Mouse (Mus musculus): ENCODE results near the gene Ganc. TPM values are rescaled to one million over a fixed set of nuclear protein-coding genes. Genes with fewer than 3 reads are reported as not detected.

The Ganc gene
- polyA plus RNA-seq, 1 experiment from 2014 or later = 10.2 TPM

DNA sequence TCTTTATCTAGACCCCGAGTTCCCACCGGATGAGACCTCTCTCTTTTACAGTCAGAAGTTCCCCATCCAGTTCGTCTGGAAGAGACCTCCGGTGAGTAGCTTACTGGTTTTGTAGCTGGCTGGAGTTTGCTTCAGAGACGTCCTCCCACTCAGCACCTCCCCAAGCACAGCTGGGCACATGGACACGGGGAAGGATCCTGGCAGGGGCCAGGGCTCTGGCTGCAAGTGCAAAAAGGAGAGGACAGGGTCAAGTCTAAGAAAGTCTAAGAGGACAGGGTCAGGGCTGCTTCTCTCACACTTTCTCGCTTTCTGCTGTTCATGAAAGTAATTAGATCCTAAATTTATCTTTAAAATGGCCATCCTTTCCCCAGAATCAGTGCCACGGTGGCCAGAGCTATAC, 60.4 kb downstream of the Ganc start:
- Histone ChIP-seq H3K4me3 (ENCODE audit: low read length) (no peak overlapping the region), H3K4me1 (ENCODE audit: control insufficient read depth, insufficient read depth, low read depth, low read length) (no peaks in the 10 kb centered on the region), H3K9me3 (ENCODE audit: control insufficient read depth, low read length) (no peaks in the 10 kb centered on the region), H3K9ac (ENCODE audit: low read depth, low read length) (no peak overlapping the region), H3K27me3 (replicated peaks; ENCODE audit: control insufficient read depth, insufficient read depth, low read length) (no peaks in the 10 kb centered on the region), H3K27ac (ENCODE audit: low read depth, low read length) (no peak overlapping the region), H3K4me2 (ENCODE audit: low read length) (no peak overlapping the region), H3K36me3 (ENCODE audit: control insufficient read depth, insufficient read depth, low read length) (no peaks in the 10 kb centered on the region)
- WGBS = 77% methylated on average over 8 of the region's 8 CpGs
- no peak for ATAC-seq

DNA sequence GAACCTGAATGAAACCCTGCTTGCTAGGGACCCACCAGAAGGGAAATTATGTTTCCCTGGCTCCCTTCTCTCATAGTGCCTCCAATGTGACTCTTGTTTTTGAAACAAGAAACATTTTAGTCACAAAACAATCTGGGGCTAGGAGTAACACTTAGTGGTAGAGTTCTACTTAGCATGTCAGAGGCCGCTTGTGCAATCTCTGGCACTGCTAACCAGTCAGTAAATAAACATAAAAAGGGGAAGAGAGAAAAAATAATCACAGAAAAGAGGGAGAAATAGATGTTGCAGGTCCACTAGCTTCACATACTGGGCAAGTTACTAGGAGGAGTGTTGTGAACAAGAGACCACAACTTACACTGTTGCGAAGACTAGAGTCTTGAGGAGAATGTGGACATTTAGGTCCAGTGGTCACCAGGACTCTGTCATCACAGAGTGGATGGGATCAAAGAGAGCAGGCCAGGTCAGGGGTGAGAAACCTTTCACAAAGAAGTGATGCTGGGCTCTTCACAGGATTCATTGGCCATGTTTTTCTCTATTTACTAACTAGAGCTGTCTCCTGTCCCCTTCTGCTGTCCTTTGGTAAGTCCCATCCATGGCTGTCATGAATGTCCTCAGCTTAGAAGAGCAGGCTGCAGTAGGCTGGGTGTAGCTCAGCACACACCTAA, 61.2 kb downstream of the Ganc start:
- 91% methylated on average over 2 of the region's 2 CpGs for WGBS
- Histone ChIP-seq H3K27ac (ENCODE audit: low read depth, low read length) (no peak overlapping the region), H3K9ac (ENCODE audit: low read depth, low read length) (no peak overlapping the region), H3K4me3 (ENCODE audit: low read length) (no peak overlapping the region), H3K27me3 (replicated peaks; ENCODE audit: control insufficient read depth, insufficient read depth, low read length) (no peaks in the 10 kb centered on the region), H3K4me1 (ENCODE audit: control insufficient read depth, insufficient read depth, low read depth, low read length) (no peaks in the 10 kb centered on the region), H3K36me3 (ENCODE audit: control insufficient read depth, insufficient read depth, low read length) (no peaks in the 10 kb centered on the region), H3K4me2 (ENCODE audit: low read length) (no peak overlapping the region), H3K9me3 (ENCODE audit: control insufficient read depth, low read length) (no peaks in the 10 kb centered on the region)
- no peak for ATAC-seq

DNA sequence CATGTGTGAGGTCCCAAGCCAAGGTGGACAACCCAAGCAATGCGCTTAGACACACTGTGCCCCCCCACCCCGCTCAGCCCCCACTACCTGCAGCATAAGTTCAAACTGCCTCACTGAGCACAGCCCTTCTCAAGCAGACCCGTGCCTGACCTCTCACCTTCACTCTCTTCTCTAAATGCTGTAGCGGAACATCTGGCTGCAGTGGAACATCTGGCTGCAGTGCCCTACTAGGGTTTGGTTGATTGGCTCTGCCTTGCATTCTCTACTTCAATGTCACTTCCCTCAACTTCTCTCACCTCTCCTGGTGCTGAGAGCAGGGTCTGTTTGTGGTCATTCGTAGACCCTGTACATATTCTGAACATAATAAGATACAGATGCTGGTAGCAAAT, 61.7 kb downstream of the Ganc start:
- no peak for ATAC-seq
- no peaks in the 10 kb centered on the region for H3K4me1 ChIP-seq (ENCODE audit: control insufficient read depth, insufficient read depth, low read depth, low read length)
- no peak overlapping the region for H3K4me3 ChIP-seq (ENCODE audit: low read length)
- no peaks in the 10 kb centered on the region for H3K9me3 ChIP-seq (ENCODE audit: control insufficient read depth, low read length)
- no peak overlapping the region for H3K4me2 ChIP-seq (ENCODE audit: low read length)
- WGBS = 87% methylated on average over 5 of the region's 5 CpGs
- no peaks in the 10 kb centered on the region for H3K27me3 ChIP-seq (replicated peaks; ENCODE audit: control insufficient read depth, insufficient read depth, low read length)
- no peak overlapping the region for H3K27ac ChIP-seq (ENCODE audit: low read depth, low read length)
- H3K9ac ChIP-seq (ENCODE audit: low read depth, low read length) = no peak overlapping the region
- no peaks in the 10 kb centered on the region for H3K36me3 ChIP-seq (ENCODE audit: control insufficient read depth, insufficient read depth, low read length)

DNA sequence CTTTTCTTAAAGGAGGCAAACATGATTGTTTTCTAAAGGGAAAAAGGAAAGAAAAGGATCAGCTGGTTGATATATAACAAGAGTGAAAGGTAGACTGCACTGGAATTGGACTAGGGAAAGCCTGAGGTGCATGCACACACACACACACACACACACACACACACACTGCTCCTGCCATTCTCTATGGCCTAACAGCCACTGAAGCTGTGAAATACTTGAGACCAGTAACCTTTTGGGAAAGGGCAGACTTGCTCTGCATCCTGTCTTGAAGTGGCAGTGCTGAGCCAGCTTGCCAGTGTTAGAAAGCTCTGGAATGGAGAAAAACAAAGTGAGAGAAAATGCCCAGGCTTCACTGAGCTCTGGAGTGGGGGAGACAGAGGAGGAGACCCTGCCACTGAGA, 64.3 kb downstream of the Ganc start:
- Histone ChIP-seq H3K4me2 (ENCODE audit: low read length) (no peak overlapping the region), H3K4me1 (ENCODE audit: control insufficient read depth, insufficient read depth, low read depth, low read length) (no peaks in the 10 kb centered on the region), H3K9me3 (ENCODE audit: control insufficient read depth, low read length) (no peaks in the 10 kb centered on the region), H3K36me3 (ENCODE audit: control insufficient read depth, insufficient read depth, low read length) (no peaks in the 10 kb centered on the region), H3K9ac (ENCODE audit: low read depth, low read length) (no peak overlapping the region), H3K4me3 (ENCODE audit: low read length) (no peak overlapping the region), H3K27me3 (replicated peaks; ENCODE audit: control insufficient read depth, insufficient read depth, low read length) (no peaks in the 10 kb centered on the region), H3K27ac (ENCODE audit: low read depth, low read length) (no peak overlapping the region)
- ATAC-seq = no peak

DNA sequence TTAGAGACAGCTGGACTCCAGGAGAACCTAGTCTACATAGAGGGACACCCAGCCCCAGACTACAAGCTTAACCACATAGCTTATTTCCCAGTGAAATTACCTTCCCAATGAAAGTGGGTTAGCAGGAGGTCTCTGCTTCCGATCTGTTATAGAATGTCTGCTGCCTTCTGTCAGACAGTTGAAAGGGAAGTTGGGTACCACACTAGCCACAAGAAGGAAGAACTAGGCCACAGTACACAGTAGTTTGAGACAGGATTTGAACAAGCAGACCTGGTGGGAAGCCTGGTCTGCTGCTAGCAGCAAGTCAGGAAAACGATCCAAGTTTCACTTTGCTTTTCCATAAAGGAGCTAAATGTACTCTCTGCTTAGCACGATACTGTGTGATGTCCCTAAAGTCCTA, 65.5 kb downstream of the Ganc start:
- Histone ChIP-seq H3K9me3 (ENCODE audit: control insufficient read depth, low read length) (no peaks in the 10 kb centered on the region), H3K36me3 (ENCODE audit: control insufficient read depth, insufficient read depth, low read length) (no peaks in the 10 kb centered on the region), H3K4me2 (ENCODE audit: low read length) (no peak overlapping the region), H3K4me1 (ENCODE audit: control insufficient read depth, insufficient read depth, low read depth, low read length) (no peaks in the 10 kb centered on the region), H3K9ac (ENCODE audit: low read depth, low read length) (no peak overlapping the region), H3K27me3 (replicated peaks; ENCODE audit: control insufficient read depth, insufficient read depth, low read length) (no peaks in the 10 kb centered on the region), H3K4me3 (ENCODE audit: low read length) (no peak overlapping the region), H3K27ac (ENCODE audit: low read depth, low read length) (no peak overlapping the region)
- WGBS = 89% methylated on average over 3 of the region's 3 CpGs
- ATAC-seq = no peak

DNA sequence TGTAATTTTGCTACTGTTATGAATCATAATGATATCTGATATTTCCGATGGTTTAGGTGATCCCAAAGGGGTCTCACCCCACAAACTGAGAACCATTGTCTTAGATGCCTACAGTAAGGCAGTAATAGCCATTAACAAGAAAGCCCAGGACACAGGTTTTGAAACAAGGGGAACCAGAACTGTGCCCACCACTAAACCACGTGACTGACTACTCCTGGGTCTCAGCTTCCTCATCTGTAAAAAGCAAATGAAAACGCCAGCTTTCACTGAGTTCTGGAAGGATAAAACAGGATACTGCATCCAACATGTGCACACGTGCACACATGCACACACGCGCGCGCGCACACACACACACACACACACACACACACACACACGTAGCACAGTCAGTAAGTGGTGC, 66.0 kb downstream of the Ganc start:
- no peak overlapping the region for H3K4me2 ChIP-seq (ENCODE audit: low read length)

DNA sequence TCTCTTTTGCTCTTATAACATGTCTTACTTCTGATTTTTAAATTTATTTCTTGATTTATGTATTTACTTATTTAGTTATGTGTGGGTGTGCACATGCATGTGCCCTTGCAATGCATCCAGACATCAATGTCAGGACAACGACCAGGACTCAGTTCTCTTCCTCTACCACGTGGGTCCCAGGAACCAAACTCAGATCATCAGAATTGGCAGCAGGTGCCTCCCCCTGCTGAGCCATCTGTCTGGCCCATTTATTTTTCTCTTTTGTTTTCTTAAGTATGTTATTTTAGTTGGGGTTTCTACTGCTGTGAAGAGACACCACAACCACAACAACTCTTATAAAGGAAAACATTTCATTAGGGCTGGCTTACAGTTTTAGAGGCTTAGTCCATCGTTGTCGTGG, 67.2 kb downstream of the Ganc start:
- no peaks in the 10 kb centered on the region for H3K9me3 ChIP-seq (ENCODE audit: control insufficient read depth, low read length)
- H3K36me3 ChIP-seq (ENCODE audit: control insufficient read depth, insufficient read depth, low read length) = no peaks in the 10 kb centered on the region
- H3K27me3 ChIP-seq (replicated peaks; ENCODE audit: control insufficient read depth, insufficient read depth, low read length) = no peaks in the 10 kb centered on the region
- no peak overlapping the region for H3K9ac ChIP-seq (ENCODE audit: low read depth, low read length)
- no peak overlapping the region for H3K27ac ChIP-seq (ENCODE audit: low read depth, low read length)
- no peak overlapping the region for H3K4me2 ChIP-seq (ENCODE audit: low read length)
- no peak for ATAC-seq
- no peak overlapping the region for H3K4me3 ChIP-seq (ENCODE audit: low read length)
- H3K4me1 ChIP-seq (ENCODE audit: control insufficient read depth, insufficient read depth, low read depth, low read length) = no peaks in the 10 kb centered on the region
- 74% methylated on average over 4 of the region's 4 CpGs for WGBS

More for the DNA sequence above, 66.0 kb downstream of the Ganc start:
- no peak overlapping the region for H3K4me3 ChIP-seq (ENCODE audit: low read length)
- H3K27ac ChIP-seq (ENCODE audit: low read depth, low read length) = no peak overlapping the region
- H3K9ac ChIP-seq (ENCODE audit: low read depth, low read length) = no peak overlapping the region
- no peaks in the 10 kb centered on the region for H3K36me3 ChIP-seq (ENCODE audit: control insufficient read depth, insufficient read depth, low read length)
- WGBS = 94% methylated on average over 10 of the region's 10 CpGs
- H3K27me3 ChIP-seq (replicated peaks; ENCODE audit: control insufficient read depth, insufficient read depth, low read length) = no peaks in the 10 kb centered on the region
- H3K4me1 ChIP-seq (ENCODE audit: control insufficient read depth, insufficient read depth, low read depth, low read length) = no peaks in the 10 kb centered on the region
- ATAC-seq = no peak
- H3K9me3 ChIP-seq (ENCODE audit: control insufficient read depth, low read length) = no peaks in the 10 kb centered on the region

DNA sequence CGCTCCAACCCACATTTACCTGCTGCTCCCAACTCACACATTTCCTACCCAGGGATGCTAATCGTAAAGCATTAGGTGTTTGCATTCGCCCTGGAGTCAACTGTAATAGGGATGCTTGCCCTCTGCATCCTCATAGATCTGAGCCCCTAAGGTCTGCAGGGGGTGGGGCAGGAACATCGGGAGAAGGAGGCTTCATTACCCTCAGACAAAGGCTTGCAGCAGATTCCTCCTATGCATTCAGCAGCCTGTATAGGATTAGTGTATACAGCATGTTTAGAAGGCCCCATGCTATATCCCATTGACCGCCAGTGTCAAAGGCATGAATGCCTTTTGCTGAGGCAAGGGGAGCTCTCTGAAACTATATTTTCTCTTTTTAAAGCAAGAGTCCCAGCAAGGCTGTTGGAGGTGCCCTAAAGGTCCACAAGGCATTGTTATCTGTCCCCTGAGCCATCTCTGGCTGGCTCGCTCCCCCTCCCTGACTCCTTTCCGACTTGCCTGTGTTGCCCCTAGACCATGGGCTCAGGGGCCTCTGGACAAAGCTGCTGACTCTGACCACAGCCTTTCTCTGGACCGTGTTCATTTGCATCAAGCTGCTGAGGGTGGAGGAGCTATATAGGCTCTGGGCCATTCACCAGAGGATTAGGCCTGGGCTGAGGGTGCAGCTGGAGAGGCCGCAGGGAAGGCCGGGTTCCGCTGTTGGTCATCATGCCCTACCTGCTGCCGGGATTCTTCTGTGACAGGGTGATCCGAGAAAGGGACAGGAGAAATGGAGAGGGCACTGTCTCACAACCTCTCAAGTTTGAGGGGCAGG, 72.8 kb downstream of the Ganc start:
- Histone ChIP-seq H3K27me3 (replicated peaks; ENCODE audit: control insufficient read depth, insufficient read depth, low read length) (no peaks in the 10 kb centered on the region), H3K36me3 (ENCODE audit: control insufficient read depth, insufficient read depth, low read length) (no peaks in the 10 kb centered on the region), H3K9ac (ENCODE audit: low read depth, low read length) (no peak overlapping the region), H3K4me3 (ENCODE audit: low read length) (no peak overlapping the region), H3K9me3 (ENCODE audit: control insufficient read depth, low read length) (no peaks in the 10 kb centered on the region), H3K4me2 (ENCODE audit: low read length) (no peak overlapping the region), H3K4me1 (ENCODE audit: control insufficient read depth, insufficient read depth, low read depth, low read length) (no peaks in the 10 kb centered on the region), H3K27ac (ENCODE audit: low read depth, low read length) (no peak overlapping the region)
- ATAC-seq = no peak
- 58% methylated on average over 13 of the region's 13 CpGs for WGBS

DNA sequence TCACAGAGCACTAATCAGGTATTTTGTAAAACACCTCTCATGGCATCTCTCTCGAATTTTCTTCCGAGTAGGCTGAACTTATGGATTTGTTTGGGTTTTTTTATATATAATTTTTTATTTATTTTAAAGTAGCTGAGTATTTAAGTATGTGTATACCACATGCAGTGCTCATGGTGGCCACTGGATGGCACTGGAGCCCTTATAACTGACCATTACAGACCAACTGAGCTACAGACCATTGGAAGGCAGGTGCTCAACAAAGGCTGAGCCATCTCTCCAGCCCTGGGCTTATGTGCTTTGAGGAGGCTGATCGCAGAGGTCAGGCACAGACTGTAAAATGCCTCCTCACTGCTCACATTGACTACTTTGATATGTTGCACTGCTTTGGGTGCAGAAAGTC, 74.9 kb downstream of the Ganc start:
- Histone ChIP-seq H3K27ac (ENCODE audit: low read depth, low read length) (no peak overlapping the region), H3K27me3 (replicated peaks; ENCODE audit: control insufficient read depth, insufficient read depth, low read length) (no peaks in the 10 kb centered on the region), H3K4me2 (ENCODE audit: low read length) (no peak overlapping the region), H3K9me3 (ENCODE audit: control insufficient read depth, low read length) (no peaks in the 10 kb centered on the region), H3K4me1 (ENCODE audit: control insufficient read depth, insufficient read depth, low read depth, low read length) (no peaks in the 10 kb centered on the region), H3K9ac (ENCODE audit: low read depth, low read length) (no peak overlapping the region), H3K36me3 (ENCODE audit: control insufficient read depth, insufficient read depth, low read length) (no peaks in the 10 kb centered on the region), H3K4me3 (ENCODE audit: low read length) (no peak overlapping the region)
- ATAC-seq = no peak
- 60% methylated on average over 3 of the region's 3 CpGs for WGBS
